Mouse (Mus musculus) frontal cortex, postnatal 10 days (tissue): Measurements from ENCODE around the gene Ngfr.

Experiments
- DNase-seq, 2 experiments: peaks; one replicate each; pipeline ENCODE4 v3.0.0; 2022; ENCODE audit warnings: low spot score in 2 of 2, mixed read lengths in 1 of 2

Ngfr gene

GRCm38 (mm10) chr11:95567936-95568715 lies 19.4 kb downstream of the Ngfr start:
- DNase-seq = no peak

GRCm38 (mm10) chr11:95567366-95567765 lies 20.2 kb downstream of the Ngfr start:
- no peak for DNase-seq

- no peak for DNase-seq
Measured at GRCm38 (mm10) chr11:95565327-95565726, 22.2 kb downstream of the Ngfr start.

GRCm38 (mm10) chr11:95563849-95564248 lies 23.7 kb downstream of the Ngfr start:
- no peak for DNase-seq

- no peak for DNase-seq
Measured at GRCm38 (mm10) chr11:95560773-95561172, 26.8 kb downstream of the Ngfr start.

- no peak for DNase-seq
Measured at GRCm38 (mm10) chr11:95559761-95560160, 27.8 kb downstream of the Ngfr start.

GRCm38 (mm10) chr11:95557719-95558118 lies 29.8 kb downstream of the Ngfr start:
- no peak for DNase-seq

GRCm38 (mm10) chr11:95557032-95557431 lies 30.5 kb downstream of the Ngfr start:
- no peak for DNase-seq

- DNase-seq = no peak
Measured at GRCm38 (mm10) chr11:95555279-95555678, 32.3 kb downstream of the Ngfr start.

GRCm38 (mm10) chr11:95550301-95551021 lies 37.1 kb downstream of the Ngfr start:
- no peak for DNase-seq

GRCm38 (mm10) chr11:95546021-95546782 lies 41.3 kb downstream of the Ngfr start:
- no peak for DNase-seq

GRCm38 (mm10) chr11:95544546-95545327 lies 42.8 kb downstream of the Ngfr start:
- DNase-seq = no peak

GRCm38 (mm10) chr11:95540637-95541385 lies 46.7 kb downstream of the Ngfr start:
- DNase-seq = no peak

GRCm38 (mm10) chr11:95538378-95539104 lies 49.0 kb downstream of the Ngfr start:
- DNase-seq = no peak

- DNase-seq = peak; percentile 55 to 83
Measured at GRCm38 (mm10) chr11:95533484-95534160, 53.9 kb downstream of the Ngfr start.

- DNase-seq = no peak
Measured at GRCm38 (mm10) chr11:95532353-95533072, 55.0 kb downstream of the Ngfr start.

GRCm38 (mm10) chr11:95528231-95528630 lies 59.3 kb downstream of the Ngfr start:
- DNase-seq = no peak

GRCm38 (mm10) chr11:95527307-95527706 lies 60.2 kb downstream of the Ngfr start:
- no peak for DNase-seq

GRCm38 (mm10) chr11:95521563-95521962 lies 66.0 kb downstream of the Ngfr start:
- peak in 1 of 2 experiments; percentile 78 for DNase-seq
